In the genomic region with DNA sequence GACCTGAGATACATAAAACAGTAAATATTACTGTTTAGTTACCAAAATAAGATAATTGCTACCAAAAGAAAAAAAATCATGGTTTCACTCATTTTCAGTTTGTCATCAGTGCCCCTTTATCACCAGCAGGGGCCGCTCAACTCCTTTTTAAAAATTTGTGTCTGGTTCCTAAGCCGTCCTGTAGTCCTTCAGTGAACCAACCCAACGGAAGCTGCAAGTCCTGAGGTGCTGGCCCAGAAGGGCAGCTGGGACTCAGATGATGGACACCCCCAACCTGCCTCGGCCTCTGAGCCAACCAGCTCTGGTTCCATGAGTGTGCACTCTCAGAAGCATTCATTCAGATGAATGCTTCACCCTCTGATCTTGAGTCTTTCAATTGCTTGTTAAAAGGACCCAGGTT, we compare ENCODE assay signal across 8 mouse cellular contexts. TPM values are rescaled to one million over a fixed set of nuclear protein-coding genes. Genes with fewer than 3 reads are reported as not detected.
DNase-seq lines count a peak whose midpoint lies in the region; ATAC-seq lines count a peak whose summit lies in the region.

No protein-coding gene starts in this region.

- H3K36me3 ChIP-seq in hindbrain, embryonic 10.5 days = peaks cover 24% of the 10 kb centered on the region
- H3K36me3 ChIP-seq in hindbrain, embryonic 12.5 days = peaks cover 10% of the 10 kb centered on the region; the same call in 1 of the 2 replicates
- peaks cover 16% of the 10 kb centered on the region for H3K36me3 ChIP-seq in megakaryocyte, embryonic 14.5 days (replicated peaks; ENCODE audit: low read length)

- H3K4me2 ChIP-seq in hindbrain, embryonic 12.5 days (replicated peaks) = no peak overlapping the region

- H3K27ac ChIP-seq in hindbrain, embryonic 10.5 days = peak overlapping the region; percentile 67
- no peak overlapping the region for H3K27ac ChIP-seq in hindbrain, embryonic 12.5 days

- no peaks in the 10 kb centered on the region for H3K9me3 ChIP-seq in hindbrain, embryonic 10.5 days
- H3K9me3 ChIP-seq in hindbrain, embryonic 12.5 days (replicated peaks) = no peaks in the 10 kb centered on the region
- H3K9me3 ChIP-seq in megakaryocyte, embryonic 14.5 days = no peaks in the 10 kb centered on the region

- ATAC-seq in hindbrain, embryonic 12.5 days (ENCODE audit: low FRiP score) = no peak

- H3K9ac ChIP-seq in hindbrain, embryonic 12.5 days = no peak overlapping the region

- H3K4me3 ChIP-seq in hindbrain, embryonic 10.5 days = no peak overlapping the region
- H3K4me3 ChIP-seq in hindbrain, embryonic 12.5 days = no peak overlapping the region
- H3K4me3 ChIP-seq in megakaryocyte, embryonic 14.5 days (replicated peaks) = peak overlapping the region; percentile 71

- 6% methylated on average over 4 of the region's 4 CpGs for WGBS in hindbrain, embryonic 10.5 days
- WGBS in hindbrain, embryonic 12.5 days = 7% methylated on average over 4 of the region's 4 CpGs

- H3K27me3 ChIP-seq in hindbrain, embryonic 10.5 days (ENCODE audit: insufficient read depth, poor library complexity, severe bottlenecking) = no peaks in the 10 kb centered on the region
- no peaks in the 10 kb centered on the region for H3K27me3 ChIP-seq in hindbrain, embryonic 12.5 days
- H3K27me3 ChIP-seq in megakaryocyte, embryonic 14.5 days (replicated peaks) = peaks cover 13% of the 10 kb centered on the region

- peak; percentile 61 for DNase-seq in hindbrain, embryonic 10.5 days (ENCODE audit: low spot score)
- DNase-seq in MN1 (ENCODE audit: low spot score) = peak; percentile 63
- peak; percentile 56 for DNase-seq in cerebellum, adult 9-11 months
- peak; percentile 48 to 74 for DNase-seq in frontal cortex, postnatal 36 days (ENCODE audit: low spot score in 2 of 2)
- DNase-seq in layer of hippocampus, postnatal 10 days (ENCODE audit: low spot score in 2 of 2) = peak; percentile 70 to 74
- DNase-seq in right cerebral cortex, postnatal 4 days = peak; percentile 68

- peaks cover 19% of the 10 kb centered on the region for H3K4me1 ChIP-seq in hindbrain, embryonic 10.5 days (replicated peaks)
- H3K4me1 ChIP-seq in hindbrain, embryonic 12.5 days = 0 out of 2 replicates have a peak, but pooled peaks cover 12% of the 10 kb centered on the region
- H3K4me1 ChIP-seq in megakaryocyte, embryonic 14.5 days = peaks cover 37% of the 10 kb centered on the region

RNA-seq across cellular contexts. Expression of a gene that starts 10.2 kb away (rescaled TPM):
- 45.2 and 55.2 TPM in 2 replicates for polyA plus RNA-seq in hindbrain, embryonic 10.5 days (2016; fragmentation: Nextera tagmentation; extraction: Ambion mirVana)
- polyA plus RNA-seq in hindbrain, embryonic 12.5 days (2016; fragmentation: Nextera tagmentation; extraction: Ambion mirVana) = 53.3 and 56.9 TPM in 2 replicates
- total RNA-seq in layer of hippocampus, postnatal 10 days (2021) = 10 to 100 TPM; 28.5 to 30.2 TPM
- polyA plus RNA-seq in megakaryocyte, embryonic 14.5 days (2012; ENCODE audit: insufficient read depth, low replicate concordance) = 16.3 and 47.6 TPM in 2 replicates

RNA-seq across cellular contexts. Expression of a gene that starts 10.5 kb away (rescaled TPM):
- polyA plus RNA-seq in hindbrain, embryonic 10.5 days (2016; fragmentation: Nextera tagmentation; extraction: Ambion mirVana) = 163 and 191 TPM in 2 replicates
- polyA plus RNA-seq in hindbrain, embryonic 12.5 days (2016; fragmentation: Nextera tagmentation; extraction: Ambion mirVana) = 171 and 172 TPM in 2 replicates
- total RNA-seq in layer of hippocampus, postnatal 10 days (2021) = 100 to 1,000 TPM in 1 of 2 experiments, 10 to 100 TPM in 1; 87.9 to 107 TPM
- 17.1 and 27.3 TPM in 2 replicates for polyA plus RNA-seq in megakaryocyte, embryonic 14.5 days (2012; ENCODE audit: insufficient read depth, low replicate concordance)
